Mouse (Mus musculus) E14TG2a.4 (cell line): ENCODE measurements around the gene Abhd14b.

Experiments
- CTCF ChIP-seq: conservative IDR thresholded peaks from 2 replicates; pipeline ENCODE4 v1.5.1; 2014; ENCODE audit warnings: low read length
- NANOG ChIP-seq: IDR thresholded peaks from 2 replicates; pipeline ENCODE4 v1.6.1; 2014; ENCODE audit warnings: borderline replicate concordance, low read length, mixed read lengths
- POU5F1 ChIP-seq: IDR thresholded peaks from 2 replicates; pipeline ENCODE4 v1.6.1; 2014; ENCODE audit warnings: low read length, borderline replicate concordance

DNA sequence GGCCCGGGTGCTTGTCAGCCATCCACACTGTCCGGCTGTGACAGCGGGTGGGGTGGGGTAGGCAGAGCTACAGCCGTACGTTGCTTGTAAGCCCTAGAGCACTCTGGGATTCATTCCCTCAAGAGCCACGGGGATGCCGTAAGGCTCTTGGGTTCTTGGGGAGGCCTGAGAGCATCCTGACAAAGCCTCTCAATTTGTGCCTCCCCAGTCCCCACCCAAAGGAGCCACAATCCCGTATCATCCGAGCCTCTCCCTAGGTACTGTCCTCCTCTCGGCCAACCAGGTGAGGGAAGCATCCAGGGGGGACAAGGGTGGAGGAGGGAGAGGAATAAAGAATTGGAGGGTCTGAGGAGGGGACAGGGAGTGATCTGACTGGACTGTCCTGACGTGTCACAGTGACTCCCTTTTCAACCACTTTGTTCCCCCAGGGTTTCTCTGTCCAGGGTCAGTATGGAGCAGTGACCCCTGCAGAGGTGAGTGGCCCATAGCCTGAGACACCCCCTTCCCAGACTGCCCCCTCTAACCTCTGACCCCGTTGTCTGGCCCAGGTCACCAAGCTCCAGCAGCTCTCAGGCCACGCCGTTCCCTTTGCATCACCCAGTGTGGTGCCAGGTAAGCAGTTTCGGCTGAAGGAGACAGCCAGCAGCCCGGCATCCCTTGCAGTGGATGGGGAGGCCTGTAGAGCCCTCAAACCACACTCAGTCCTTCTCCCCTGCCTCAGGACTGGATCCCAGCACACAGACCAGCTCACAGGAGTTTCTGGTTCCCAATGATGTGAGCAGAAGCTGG lies 14.6 kb downstream of the Abhd14b start:
- no peak for TF ChIP-seq CTCF
- TF ChIP-seq POU5F1: no peak
- no peak for TF ChIP-seq NANOG
